Mouse (Mus musculus) G1E-ER4 (cell line): Measurements from ENCODE around the gene Mtch1. TPM values are rescaled to one million over a fixed set of nuclear protein-coding genes. Genes with fewer than 3 reads are reported as not detected.
A peak's percentile ranks its signal among the peaks of the same experiment; 100 is the strongest.

Experiments used
- GATA1 ChIP-seq: IDR thresholded peaks from one replicate; pipeline ENCODE4 v1.8.0; 2012; ENCODE audit warnings: low read length, inconsistent platforms
- polyA plus RNA-seq: library from polyadenylated mRNA; stranded (reverse); fragments of >175 nt; gene quantifications from 2 replicates; pipeline ENCODE4 v1.2.3, GENCODE M21; 2012

The Mtch1 gene
- 151 and 182 TPM in 2 replicates for polyA plus RNA-seq

DNA sequence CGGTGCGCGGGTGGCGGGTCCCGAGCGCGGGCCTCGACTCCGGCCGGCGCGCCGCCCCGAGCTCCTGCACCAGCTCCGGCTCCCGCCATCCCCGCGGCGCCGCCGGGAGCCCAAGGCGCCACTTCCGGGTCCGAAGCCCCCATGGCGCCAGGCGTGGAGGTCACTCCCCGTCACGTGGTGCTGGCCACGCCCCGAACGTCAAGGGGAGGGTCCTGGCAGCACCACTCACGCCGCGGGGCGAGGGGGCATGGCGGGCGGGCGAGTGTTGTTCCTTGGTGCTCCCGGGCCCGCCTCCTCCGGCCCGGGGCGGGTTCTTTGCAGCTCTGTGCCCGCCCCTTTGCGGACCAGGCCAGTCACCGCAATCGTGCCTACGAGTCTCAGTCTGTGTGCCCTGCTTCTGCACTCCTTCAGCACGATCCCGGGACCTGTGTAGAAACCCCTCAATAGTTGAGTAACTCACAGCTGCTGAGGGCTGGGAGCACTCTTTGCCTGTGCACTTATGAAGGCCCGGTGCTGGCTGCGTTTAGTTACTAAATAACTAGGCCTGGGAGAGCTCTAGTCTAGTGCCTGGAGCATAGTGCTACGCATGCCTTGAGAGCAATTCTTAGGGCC lies at the start of gene Mtch1:
Gene Mtch1 (minus strand): TSS at position 290 of the 612 bp plus-strand sequence.
- TF ChIP-seq GATA1 = no peak

DNA sequence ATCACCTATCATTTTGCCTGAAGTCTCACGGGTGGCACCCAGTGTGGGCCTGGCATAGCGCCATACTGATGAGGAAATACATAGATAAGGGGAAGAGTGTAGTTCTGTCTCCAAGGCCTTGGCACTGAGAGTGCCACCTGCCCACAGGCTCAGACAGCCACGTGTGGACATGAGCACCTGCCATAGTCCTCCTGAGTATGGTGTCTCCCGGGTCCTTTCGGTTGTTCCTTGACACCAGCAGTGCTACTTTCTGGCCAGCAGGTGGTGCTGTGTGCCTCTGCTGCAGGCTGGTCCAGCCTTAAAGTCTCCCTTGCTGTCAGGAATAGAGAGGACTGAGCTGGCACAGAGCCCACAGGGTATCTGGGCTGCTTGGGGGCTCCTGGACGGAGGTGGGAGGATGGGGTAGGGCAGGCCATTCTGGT lies 49.1 kb upstream of the Mtch1 start:
- TF ChIP-seq GATA1 = no peak

DNA sequence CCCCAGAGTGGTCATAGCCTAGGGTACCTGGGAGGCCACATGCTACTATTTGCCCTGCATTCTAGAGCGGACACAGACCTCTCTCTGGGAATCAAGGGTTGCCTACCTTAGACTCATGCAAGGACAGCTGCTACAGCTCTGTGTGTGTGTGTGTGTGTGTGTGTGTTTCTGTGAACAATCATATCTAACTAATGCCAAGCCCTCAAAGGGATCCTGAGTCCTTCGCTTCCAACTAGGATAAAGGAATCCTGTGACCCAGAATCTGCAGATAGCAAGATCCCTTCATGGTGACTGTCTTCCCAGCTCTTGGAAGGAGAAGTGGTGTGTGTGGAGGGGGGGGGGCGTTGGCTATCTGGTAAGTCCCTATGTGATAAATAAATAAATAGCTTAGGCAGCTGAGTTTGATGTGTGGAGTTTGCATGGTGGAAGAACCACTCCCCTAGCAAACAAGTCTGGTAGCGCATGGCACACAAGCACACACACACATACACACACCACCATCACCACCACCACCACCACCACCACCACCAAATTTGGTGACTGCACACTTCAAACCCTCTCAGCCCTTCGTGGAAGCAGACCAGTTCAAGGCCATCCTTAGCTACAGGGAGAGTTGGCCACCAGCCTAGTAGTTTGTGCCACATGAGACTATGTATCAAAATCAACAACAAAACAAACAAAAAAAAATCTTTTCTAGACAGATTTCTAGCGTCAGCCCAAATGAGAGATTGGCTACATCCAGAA lies 48.5 kb upstream of the Mtch1 start:
- no peak for TF ChIP-seq GATA1

DNA sequence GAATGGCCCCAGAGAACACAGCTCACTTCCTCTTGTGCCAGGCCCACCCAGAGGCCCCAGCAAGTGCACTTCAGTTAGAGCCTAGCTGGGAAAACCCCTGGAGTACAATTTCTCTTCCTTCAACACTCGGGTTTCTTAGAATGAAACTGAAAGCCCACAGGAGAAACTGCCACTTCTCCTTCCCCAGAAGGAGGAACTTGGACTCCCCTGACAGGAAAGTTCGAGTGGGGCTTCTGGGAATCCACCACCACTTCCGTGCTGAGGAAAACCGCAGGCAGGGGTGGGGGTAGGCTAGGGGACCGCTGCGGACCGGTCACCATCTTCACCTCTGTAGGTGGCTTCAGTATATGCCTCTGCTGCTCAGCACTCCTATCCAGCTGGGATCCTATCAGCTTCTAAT lies 47.6 kb upstream of the Mtch1 start:
- TF ChIP-seq GATA1 = no peak

DNA sequence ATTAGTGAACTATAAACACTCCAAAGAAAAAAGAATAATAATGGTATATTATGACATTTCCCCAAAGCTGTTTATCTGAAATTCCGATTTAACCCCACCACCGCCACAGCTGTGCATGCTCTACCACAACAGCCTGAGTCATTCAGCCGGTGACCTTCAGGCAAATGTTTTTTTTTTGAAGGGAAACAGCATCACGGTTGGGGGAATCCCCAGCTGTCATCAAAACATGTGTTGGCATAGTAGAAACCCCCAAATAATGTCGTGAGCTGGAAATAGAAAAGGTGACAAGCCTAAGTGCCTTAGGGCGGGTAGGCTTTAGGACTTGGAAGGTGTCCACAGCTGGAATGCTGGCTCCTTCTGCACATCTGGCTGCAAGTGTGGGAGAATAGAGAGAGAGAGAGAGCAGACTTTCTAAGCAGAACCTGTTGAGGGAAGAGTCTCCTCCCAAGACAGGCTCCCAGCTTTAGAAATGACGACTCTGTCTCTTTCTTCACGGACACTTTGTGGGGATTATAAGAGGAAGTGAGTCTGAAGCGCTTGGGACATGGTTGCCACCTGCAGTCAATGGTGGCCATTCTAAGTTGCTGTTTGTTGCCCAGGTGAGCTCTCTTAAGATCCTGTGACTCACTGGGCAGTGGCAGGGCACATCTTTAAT lies 46.5 kb upstream of the Mtch1 start:
- no peak for TF ChIP-seq GATA1

DNA sequence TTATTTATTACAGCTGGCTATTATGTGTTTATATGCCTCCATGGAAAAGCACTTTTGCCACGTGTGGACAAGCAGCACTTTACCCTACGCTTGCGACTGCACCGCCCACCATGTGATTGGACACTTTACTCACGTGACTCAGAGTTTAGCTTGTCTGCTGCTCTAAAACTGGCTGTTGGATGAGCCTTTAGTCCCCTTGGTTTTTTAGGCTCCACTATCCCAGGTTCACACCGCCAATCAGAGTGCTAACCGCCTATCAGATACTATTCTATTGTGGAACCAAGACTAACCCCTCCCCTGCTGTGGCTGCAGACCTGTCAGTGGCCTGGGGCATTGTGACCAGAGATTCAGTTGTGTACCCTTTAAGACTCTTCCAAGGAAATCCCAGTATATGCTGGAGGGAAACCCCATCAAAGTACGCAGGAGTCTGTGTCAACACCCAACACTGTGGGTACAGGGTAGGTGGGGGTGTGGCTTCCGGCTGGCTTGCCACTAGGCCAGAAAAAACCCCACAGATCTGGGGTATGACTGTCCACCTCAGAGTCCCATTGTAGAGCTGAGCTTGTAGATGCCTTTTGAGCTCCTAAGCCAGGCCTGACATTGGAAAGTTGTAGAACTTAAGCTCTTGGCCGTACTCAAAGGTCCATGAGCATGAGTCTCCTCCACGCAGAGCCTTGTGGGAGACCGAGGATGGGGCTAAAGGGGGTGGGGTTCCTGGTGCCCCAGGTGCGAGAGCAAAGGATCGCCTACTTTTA lies 45.8 kb upstream of the Mtch1 start:
- TF ChIP-seq GATA1 = no peak

DNA sequence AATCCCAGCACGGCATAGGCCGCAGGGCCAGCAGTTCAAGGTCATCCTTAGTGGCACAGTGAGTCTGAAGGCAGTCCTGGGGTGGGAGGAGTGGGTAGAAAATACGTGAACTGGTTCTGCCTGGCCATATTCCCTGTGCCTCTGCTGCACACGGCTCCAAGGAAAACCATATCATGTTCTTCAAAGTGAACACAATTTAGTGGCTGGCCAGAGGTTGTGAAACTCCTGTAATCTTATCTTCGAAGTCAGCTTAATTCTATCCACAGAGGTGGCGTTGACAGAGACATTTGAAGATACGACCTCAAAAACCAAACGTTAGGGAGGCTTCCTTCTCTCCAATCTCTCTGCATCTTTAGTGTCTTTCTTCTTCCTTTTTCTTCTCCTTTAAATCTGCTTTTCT lies 43.5 kb upstream of the Mtch1 start:
- TF ChIP-seq GATA1 = peak; percentile 41

DNA sequence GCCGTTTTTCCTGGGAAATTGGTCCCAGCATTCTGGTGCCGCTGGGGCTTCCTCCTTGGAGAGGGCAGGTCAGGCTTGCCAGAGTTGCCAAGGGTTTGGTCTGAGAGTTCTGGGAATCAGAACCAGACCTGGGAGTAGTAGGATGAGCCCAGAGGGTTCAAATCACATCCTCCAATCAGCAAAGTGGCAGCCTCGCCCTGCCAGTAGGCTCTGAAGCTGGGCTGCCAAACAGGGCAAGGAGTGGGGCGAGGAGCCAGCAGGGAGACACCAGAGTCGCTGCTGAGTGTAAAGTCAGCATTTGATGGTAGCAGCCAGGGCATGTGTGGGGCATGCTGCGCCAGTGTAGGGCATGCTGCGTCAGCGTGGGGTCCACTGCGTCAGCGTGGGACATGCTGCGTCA lies 41.2 kb upstream of the Mtch1 start:
- TF ChIP-seq GATA1 = no peak

DNA sequence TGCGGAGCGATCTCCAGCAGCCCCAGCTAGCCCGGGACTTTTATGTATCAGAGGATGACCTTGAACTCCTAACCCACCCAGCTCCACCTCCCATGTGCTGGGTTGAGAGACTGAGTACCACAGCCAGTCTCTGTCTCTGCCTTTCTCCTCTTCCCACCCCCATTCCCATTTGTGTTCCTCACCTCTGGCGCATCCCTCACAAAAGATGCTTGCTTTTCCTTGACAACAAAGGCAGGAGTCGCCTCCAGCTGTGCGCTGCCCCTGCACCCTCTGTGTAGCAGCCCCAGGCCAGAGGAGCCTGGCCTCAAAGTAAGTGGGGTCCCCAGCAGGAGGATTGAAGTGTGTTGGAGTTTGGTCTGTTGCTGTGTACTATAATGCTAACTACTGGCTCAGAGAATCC lies 38.0 kb upstream of the Mtch1 start:
- no peak for TF ChIP-seq GATA1

DNA sequence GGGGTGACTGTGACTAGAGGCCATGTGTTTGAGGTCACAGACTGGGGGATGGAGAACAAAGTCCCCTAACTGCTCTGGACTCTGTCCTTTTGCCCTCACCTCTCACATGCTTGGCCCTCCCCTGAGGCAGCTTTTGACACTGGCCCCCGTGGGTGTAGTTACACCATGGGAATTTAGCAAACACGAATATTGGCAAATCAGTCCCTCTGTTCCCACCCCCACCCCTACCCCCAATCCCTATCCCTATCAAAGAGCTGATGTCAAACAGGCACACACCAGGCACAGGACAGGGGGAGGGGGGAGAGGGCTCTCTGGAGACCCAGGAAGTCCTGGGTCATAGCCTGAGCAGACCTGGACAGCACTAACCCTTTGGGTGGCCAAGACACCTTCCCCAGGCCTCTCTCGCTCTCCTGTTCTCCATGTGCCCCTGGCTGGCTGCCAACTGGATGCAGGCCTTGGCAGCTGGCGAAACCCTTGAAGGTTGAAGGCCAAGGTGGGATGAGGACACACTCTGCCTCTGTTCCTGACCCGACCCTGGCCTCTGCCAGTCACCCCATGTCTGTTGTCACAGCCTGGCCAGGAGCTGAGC lies 37.2 kb upstream of the Mtch1 start:
- no peak for TF ChIP-seq GATA1

DNA sequence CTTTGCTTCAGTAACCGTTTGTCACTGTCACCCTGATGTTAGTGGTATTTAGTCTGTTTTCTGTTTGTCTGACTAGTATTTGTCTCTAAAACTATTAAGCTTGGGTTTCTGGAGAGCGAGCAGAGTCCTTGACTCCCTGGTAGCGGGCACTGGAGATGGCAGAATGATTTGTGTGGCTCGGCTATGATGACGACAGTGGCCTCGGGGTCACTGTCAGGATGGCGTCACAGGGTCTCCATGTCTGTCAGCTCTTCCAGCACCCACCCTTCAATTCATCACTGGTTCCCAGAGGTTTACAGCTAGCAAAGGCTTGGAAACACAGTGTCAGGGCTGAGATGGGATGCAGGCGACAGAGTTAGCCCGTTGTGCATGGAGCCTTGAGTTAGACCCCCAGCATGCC lies 36.2 kb upstream of the Mtch1 start:
- TF ChIP-seq GATA1 = no peak

DNA sequence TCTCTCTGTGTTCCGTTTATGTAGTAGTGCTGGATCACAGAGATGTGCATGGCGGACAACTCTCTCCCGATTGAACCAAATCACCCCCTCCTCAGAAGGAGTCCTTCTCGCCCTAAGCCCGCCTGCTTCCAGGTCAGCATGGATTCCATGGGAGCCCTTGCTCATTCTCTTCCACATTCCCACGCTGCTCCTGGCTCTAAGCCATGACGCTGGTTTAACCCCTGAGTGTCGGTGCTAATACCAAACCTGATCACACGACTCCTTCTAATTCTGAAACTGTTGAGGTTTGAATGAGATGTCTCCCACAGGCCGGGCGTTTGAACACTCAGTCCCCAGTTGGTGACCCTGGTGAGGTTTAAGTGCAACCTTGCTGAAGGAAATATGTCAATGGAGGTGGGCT lies 34.7 kb upstream of the Mtch1 start:
- TF ChIP-seq GATA1 = no peak

DNA sequence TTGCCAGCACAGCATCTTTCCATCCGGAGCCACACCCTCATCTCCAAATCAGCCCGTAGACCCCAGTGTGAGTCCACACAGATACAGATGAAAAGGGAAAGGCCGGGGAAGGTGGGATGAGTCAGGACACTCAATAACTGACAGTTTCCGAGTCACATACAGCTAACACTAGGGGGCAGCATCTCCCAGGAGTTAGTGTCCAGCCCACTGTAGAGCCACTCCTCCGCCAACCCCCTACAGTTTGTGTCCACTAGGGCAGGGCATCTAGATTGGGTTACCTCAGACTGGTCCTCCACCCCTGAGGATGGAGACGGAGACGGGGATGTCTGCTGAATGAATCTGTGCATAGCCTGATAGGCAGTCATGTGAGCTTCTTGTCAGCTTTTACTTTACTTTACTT lies 33.7 kb upstream of the Mtch1 start:
- TF ChIP-seq GATA1 = no peak

DNA sequence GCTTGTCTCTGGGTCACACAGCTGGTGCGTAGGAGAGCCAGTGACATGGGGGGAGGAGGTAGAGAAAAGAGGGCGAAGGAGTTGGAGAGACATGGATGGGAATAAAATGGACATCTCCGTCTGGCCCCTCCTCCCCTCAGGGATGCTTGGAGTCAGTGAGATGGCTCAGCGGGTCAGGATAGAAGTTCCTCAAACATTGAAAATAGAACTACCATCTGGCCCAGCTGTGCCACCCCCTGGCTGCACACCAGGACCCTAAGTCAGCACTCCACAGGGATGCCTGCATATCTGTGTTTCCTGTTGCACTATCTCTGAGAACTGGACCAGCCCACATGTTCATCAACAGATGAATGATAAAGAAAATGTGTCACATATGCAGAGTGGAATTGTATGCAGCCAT lies 32.5 kb upstream of the Mtch1 start:
- no peak for TF ChIP-seq GATA1

DNA sequence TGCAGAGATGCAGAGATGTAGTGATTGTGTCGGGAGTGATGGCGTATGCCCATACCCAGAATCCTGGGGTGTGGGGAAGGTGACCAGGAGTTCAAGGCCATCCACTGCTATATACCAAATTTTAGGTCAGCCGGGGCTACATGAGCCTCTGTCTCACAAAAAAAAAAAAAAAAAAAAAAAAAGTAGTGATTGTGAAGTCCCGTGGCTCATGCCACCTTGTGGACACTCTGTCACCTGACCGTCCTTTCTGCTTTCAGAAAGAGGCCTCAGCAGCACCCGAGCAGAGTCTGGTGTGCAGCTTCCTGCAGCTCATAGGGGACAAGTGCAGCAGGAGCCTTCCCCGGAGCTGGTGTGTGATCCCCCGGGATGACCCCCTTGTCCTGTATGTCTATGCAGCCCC lies 30.3 kb upstream of the Mtch1 start:
- TF ChIP-seq GATA1 = no peak

DNA sequence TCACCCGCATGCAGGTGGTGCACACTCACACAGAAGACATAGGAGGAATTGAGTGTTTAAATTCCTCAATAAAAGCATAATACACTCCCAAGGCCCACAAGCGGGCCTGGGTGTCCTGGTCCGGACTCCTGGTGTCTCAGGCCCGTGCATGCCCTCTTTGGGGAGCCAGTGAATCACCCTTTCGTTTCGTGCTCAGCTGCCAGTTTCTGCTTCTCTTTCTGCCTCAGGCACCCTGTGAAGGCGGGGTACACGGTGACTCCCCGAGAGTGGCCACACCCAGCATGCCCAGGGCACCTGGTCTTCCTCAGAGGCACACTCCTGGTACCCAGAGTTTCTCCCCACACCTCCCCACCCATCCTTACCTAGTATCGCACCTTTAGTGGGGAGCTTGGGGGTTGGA lies 28.1 kb upstream of the Mtch1 start:
- no peak for TF ChIP-seq GATA1
